Mouse (Mus musculus) lung, postnatal 25 days (tissue): Measurements from ENCODE around the gene Ucp2.
"Not testable (repeated sequence)": the region's sequence is repeated elsewhere in the genome, so short reads cannot be mapped to it uniquely, and the experiment has no call there.

Experiments
- DNase-seq: peaks from one replicate; pipeline ENCODE4 v3.0.0; 2022; ENCODE audit warnings: low spot score

Ucp2 gene

DNA sequence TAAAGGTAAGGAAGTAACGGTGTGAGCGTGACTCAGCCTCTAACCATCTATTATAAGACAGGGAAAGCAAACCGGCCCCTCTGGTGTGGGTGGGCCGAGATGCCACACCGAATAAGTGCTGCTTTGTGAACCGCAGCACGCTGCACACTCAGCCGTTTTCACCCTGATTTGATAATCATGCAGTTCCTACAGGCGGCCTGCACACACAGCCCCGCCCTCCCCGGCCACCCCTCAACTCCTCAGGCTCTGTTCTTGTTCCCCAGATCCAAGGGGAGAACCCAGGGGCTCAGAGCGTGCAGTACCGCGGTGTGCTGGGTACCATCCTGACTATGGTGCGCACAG is 13.3 kb upstream of the Ucp2 start:
- no peak for DNase-seq

- no peak for DNase-seq
These were observed 13.0 kb upstream of the Ucp2 start for GRCm38 (mm10) chr7:100480175-100480574.

GRCm38 (mm10) chr7:100482046-100482445 is 11.1 kb upstream of the Ucp2 start:
- not testable (repeated sequence) for DNase-seq

GRCm38 (mm10) chr7:100484493-100484892 is 8.6 kb upstream of the Ucp2 start:
- no peak for DNase-seq

- DNase-seq: no peak
These were observed 5.8 kb upstream of the Ucp2 start for GRCm38 (mm10) chr7:100487301-100487700.

GRCm38 (mm10) chr7:100488474-100489048 is 4.6 kb upstream of the Ucp2 start:
- no peak for DNase-seq

DNA sequence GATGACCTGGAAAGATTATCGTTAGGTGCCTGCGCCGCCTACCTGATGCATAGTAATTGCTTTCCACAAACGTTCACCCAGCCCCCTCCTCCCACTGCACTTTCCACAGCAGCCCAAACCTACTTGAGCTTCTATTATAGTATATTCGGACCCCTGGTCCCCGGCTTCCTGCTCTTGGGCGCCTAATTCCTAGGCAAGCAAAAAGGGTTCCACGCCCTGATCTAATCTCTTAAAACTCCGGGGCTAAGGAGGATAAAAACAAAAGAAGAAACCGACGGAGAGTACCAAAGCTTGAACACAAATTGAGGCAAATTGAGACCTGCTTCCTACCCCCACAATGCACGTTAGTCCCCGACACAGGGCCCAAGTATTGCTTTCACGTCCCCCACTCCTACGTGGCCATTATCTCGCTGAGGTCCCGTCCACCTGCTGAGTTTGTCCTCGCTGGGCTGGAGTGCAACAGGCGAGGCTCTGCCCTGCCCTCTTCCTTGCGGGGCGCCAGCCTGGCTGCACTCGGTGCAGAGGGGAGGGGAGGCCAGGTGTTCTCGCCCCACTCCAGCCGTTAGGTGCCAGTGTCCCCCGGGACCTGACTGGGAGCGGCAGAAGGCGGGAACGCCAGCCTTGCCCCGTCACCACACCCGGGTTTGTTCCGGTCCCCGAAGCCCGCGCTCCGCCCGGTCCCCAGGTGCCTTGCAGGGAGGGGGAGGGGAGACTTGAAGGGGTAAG is 583 bp upstream of the Ucp2 start:
- no peak for DNase-seq

DNA sequence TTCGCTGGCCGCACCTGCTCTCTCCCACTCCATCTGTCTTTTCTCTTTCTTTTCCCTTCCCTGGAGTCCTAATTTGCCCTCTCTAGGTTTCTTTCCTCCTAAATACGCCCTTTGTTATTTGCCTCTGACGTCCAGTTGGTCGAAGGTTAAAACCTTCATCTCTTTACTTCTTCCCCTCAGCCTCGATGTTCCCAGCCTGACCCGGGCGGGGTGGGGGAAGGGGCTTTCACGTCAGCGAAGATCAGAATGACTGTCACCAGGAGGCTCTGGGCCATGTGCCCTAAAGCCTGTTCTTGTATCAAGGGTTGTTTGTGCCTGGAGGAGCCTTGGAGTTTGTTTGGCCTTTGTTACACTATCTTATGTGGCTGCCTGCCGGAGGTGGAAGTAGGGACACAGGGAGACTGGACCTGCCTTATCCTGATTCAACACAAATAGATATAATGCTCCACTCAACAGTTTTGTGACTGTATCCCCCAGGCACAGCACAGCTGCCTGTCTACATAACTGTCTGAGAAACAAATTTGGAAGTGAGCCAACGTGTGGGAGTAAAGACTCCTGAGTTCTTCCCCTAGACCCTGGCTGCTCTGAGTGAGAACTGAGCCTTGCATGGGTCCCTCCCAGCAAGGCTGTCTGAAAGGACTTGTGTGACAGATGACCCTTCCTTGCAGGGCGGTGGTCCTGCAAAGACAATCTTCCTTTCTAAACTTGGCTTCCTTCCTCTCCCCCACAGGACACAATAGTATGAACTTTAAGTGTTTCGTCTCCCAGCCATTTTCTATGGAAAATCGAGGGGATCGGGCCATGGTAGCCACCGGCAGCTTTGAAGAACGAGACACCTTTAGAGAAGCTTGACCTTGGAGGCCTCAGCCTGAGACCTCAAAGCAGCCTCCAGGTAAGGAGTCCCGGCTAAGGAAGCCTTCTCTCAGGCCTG is 612 bp downstream of the Ucp2 start:
- peak; percentile 65 for DNase-seq

DNA sequence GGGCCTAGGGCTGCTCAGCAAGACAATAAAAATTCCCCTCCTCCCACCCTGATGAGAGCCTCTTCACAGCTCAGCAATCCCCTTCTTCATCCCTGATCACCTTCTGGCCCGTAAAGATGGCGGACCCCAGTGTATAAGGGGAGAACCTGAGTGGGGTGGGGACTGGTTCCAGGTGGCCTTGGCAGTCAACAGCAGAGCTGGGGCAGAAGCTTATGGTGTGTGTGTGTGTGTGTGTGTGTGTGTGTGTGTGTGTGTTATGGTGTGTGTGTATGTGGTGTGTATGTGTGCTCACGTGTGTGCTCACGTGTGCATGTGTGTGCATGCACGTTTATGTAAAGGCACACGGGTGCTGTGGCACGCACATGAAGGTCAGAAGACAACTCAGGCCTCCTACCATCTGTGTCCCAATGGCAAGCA is 1.3 kb downstream of the Ucp2 start:
- no peak for DNase-seq

DNA sequence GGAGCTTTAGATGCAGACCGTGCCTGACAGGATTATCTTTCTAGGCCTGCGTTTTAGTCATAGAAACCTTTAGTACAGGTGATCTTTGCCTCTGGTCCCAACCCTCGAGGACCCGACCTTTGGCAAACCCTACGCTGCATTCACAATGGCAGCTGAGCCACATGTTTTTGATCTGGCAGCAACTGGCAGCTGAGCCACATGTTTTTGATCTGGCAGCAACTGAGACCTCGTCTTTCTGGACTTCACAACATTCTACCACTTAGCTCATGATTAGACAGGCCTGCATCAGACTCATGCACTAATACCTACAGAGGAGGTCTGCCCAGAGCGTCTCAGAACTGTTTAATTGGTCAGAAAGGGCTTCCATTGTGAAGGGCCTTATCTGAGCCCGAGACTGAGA is 1.9 kb downstream of the Ucp2 start:
- no peak for DNase-seq

DNA sequence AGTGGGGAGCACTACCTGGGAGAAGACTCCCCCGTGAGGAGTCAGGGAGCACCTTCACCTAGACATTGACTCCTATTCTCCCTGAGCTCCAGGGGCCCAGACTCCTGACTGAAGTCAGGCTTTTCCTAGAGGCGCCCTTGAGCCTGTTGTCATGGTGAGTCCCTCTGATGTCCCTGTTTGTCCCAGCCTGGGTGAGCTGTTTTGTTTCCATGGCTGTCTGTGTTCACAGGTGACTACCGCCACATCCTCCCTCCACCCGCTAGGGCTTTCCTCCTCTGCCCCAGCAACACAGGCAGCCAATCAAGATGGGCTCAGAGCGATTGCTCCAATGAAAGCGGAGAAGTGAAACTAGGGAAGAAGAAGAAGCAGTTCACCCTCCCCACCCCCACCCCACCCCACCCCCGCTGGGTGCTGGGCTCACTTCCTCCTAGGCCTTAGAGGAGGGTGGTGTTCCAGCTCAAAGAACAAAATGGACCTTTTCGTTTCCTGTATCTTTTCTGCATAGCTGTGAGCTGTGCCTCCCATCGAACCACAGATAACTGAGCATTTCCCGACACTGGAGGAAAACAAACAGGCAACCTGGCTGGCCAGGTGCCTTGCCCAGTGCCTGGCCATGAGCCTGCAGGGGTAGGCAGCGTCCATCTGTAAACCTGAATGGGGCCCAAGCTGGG is 2.6 kb downstream of the Ucp2 start:
- DNase-seq: peak; percentile 96

DNA sequence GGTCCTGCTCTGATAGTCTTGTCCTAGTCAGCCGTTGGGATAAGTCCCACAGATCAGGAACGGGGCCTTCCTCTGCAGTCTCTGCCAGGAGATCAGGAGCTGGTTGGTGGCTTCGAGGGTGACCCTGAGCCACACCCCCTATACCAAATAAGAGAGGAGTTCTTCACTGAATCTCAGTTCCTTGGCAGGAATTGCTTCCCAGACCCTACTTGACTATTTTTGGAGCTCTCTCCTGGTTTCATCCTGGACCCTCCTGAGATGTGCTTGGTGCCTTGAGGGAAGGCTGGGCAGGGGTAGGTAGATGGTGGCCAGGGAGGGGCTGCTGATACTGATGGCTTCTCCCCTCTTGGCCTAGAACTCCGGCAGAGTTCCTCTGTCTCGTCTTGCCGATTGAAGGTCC is 3.2 kb downstream of the Ucp2 start:
- DNase-seq: no peak

DNA sequence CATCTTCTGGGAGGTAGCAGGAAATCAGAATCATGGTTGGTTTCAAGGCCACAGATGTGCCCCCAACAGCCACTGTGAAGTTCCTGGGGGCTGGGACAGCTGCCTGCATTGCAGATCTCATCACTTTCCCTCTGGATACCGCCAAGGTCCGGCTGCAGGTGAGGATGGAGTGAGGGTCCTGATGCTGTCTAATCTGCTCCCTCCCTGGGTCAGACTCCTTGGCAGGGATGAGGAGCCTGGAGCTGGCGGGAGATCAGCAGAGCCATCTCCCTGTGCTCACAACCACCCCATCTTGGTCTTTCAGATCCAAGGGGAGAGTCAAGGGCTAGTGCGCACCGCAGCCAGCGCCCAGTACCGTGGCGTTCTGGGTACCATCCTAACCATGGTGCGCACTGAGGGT is 3.7 kb downstream of the Ucp2 start:
- no peak for DNase-seq

- no peak for DNase-seq
These were observed 4.3 kb downstream of the Ucp2 start for GRCm38 (mm10) chr7:100497402-100497801.

DNA sequence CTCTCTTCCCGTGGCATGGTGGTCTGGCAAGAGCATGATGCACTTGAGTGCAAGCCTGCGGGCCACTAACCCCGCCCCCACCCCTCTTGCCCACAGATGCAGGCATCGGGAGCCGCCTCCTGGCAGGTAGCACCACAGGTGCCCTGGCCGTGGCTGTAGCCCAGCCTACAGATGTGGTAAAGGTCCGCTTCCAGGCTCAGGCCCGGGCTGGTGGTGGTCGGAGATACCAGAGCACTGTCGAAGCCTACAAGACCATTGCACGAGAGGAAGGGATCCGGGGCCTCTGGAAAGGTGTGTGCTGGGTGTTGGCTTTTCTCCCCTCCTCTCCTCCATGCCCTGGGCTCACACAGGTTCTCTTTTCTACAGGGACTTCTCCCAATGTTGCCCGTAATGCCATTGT is 4.8 kb downstream of the Ucp2 start:
- no peak for DNase-seq

DNA sequence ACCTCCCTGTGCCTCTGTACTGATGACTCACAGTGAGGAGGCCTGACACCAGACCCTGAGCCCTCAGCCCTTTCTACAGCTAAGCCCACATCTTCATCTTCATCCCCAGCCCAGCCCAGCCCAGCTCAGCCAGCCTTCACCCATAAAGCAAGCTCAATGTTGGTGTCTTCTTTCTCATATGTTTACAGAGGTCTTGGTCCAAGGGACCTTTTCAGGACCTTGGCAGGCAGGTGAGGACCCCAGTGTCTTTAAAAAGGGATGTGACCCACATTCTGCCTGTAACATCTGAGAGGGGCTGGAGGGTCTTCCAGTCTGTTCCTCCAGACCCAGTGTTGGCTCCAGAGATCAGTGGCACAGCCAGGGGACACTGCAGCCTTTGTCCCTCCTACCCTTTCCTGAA is 6.3 kb downstream of the Ucp2 start:
- DNase-seq: no peak

- DNase-seq: no peak
These were observed 7.3 kb downstream of the Ucp2 start for GRCm38 (mm10) chr7:100500276-100500977.

- DNase-seq: no peak
These were observed 8.1 kb downstream of the Ucp2 start for GRCm38 (mm10) chr7:100501027-100501843.

DNA sequence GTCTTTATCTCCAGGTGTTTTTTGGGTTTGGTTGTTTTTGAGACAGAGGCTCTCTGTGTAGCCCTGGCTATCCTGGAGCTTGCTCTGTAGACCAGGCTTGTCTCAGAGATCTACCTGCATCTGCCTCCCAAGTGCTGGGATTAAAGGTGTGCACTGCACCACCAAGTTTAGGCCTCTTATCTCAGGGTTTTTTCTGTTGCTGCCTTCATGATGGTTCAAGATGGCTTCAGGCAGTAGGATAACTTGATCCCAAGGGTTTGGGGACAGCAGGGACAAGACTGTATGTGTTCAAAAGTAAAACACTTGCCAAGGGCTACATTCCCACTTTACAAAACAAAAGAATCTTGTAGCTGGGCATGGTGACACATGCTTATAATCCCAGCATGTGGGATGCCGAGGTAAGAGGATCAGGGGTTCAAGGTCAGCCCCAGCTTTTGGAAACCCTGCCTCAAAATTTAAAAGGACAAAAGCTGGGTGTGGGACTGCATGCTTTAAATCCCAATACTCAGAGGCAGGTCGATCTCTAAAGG is 8.8 kb downstream of the Ucp2 start:
- DNase-seq: no peak

DNA sequence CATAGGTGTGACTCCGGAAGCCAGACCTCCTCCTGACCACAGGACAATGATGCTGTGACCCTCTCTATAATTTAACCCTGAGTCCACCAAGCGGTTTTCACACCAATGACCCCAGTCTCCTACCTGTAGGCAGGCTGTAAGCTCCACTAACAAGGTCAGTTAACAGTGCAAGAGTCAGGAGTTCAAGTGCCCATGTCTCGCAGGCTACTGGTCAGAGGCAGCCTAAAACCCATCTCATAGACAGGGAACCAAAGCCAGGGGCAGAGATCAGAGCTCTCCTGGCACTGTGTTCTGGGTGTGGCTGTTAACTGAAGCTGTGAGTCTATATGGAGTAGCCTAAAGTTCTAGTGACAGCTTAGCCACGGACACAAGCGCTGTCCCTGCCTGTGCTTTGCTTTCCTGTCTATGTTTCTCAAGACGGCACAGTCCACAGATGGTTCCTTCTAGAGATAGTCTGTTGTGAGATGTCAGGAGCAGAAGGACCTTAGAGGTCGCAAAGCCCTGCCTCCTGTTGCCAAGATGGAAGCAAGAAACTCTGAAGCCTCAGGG is 9.3 kb downstream of the Ucp2 start:
- DNase-seq: no peak
